Mouse (Mus musculus) megakaryocyte, embryonic 14.5 days (primary cell): ENCODE results near the gene Crtam. TPM values are rescaled to one million over a fixed set of nuclear protein-coding genes. Genes with fewer than 3 reads are reported as not detected.

Experiments used
- H3K27me3 ChIP-seq: replicated peaks from 2 replicates; pipeline ENCODE3; 2012; ENCODE audit warnings: inconsistent platforms
- H3K36me3 ChIP-seq: replicated peaks from 2 replicates; pipeline ENCODE3; 2012; ENCODE audit warnings: low read length, inconsistent platforms, mixed read lengths
- H3K4me1 ChIP-seq: 2 replicates; pipeline ENCODE4 v1.6.1; 2012; ENCODE audit warnings: inconsistent platforms
- H3K4me3 ChIP-seq: replicated peaks from 2 replicates; pipeline ENCODE3; 2012; ENCODE audit warnings: moderate library complexity, mild to moderate bottlenecking, inconsistent platforms
- H3K9me3 ChIP-seq: 2 replicates; pipeline ENCODE4 v1.6.1; 2012; ENCODE audit warnings: inconsistent platforms
- FLI1 ChIP-seq: IDR thresholded peaks from 2 replicates; pipeline ENCODE4 v1.6.1; 2012; ENCODE audit warnings: low read length, inconsistent platforms, mixed read lengths
- GATA1 ChIP-seq: IDR thresholded peaks from 3 replicates; pipeline ENCODE4 v1.6.1; 2012; ENCODE audit warnings: mixed read lengths, low read length, inconsistent platforms, borderline replicate concordance
- polyA plus RNA-seq: library from polyadenylated mRNA; stranded (reverse); fragments of >175 nt; gene quantifications from 2 replicates; pipeline ENCODE4 v1.2.3, GENCODE M21; 2012; ENCODE audit warnings: low replicate concordance; ENCODE audit not compliant: insufficient read depth

Crtam gene
- polyA plus RNA-seq, 1 experiment: 0.40 TPM

- H3K36me3 ChIP-seq: peaks cover 86% of the 10 kb centered on the region
- no peaks in the 10 kb centered on the region for H3K9me3 ChIP-seq
- no peaks in the 10 kb centered on the region for H3K27me3 ChIP-seq
- TF ChIP-seq FLI1 (no peak), GATA1 (no peak)
- peaks cover 30% of the 10 kb centered on the region for H3K4me1 ChIP-seq
- H3K4me3 ChIP-seq: no peak overlapping the region
Measured at GRCm38 (mm10) chr9:41011512-41012436, 7.3 kb upstream of the Crtam start.

- Histone ChIP-seq H3K27me3 (no peaks in the 10 kb centered on the region), H3K4me3 (no peak overlapping the region), H3K9me3 (no peaks in the 10 kb centered on the region), H3K4me1 (peaks cover 31% of the 10 kb centered on the region), H3K36me3 (peaks cover 47% of the 10 kb centered on the region)
- TF ChIP-seq GATA1: no peak
- no peak for TF ChIP-seq FLI1
Measured at GRCm38 (mm10) chr9:41007785-41008184, 3.4 kb upstream of the Crtam start.

GRCm38 (mm10) chr9:40997116-40997779 lies 7.2 kb downstream of the Crtam start:
- Histone ChIP-seq H3K4me3 (no peak overlapping the region), H3K9me3 (no peaks in the 10 kb centered on the region), H3K4me1 (peaks cover 21% of the 10 kb centered on the region), H3K36me3 (no peaks in the 10 kb centered on the region), H3K27me3 (no peaks in the 10 kb centered on the region)
- TF ChIP-seq FLI1 (no peak), GATA1 (no peak)

- Histone ChIP-seq H3K36me3 (no peaks in the 10 kb centered on the region), H3K9me3 (no peaks in the 10 kb centered on the region), H3K27me3 (no peaks in the 10 kb centered on the region), H3K4me1 (peaks cover 21% of the 10 kb centered on the region), H3K4me3 (no peak overlapping the region)
- no peak for TF ChIP-seq GATA1
- no peak for TF ChIP-seq FLI1
Measured at GRCm38 (mm10) chr9:40994075-40994474, 10.4 kb downstream of the Crtam start.

- Histone ChIP-seq H3K9me3 (no peaks in the 10 kb centered on the region), H3K27me3 (peaks cover 9% of the 10 kb centered on the region), H3K4me3 (no peak overlapping the region), H3K36me3 (peaks cover 5% of the 10 kb centered on the region), H3K4me1 (peaks cover 17% of the 10 kb centered on the region)
- TF ChIP-seq FLI1: no peak
- TF ChIP-seq GATA1: no peak
Measured at GRCm38 (mm10) chr9:40991511-40991910, 12.9 kb downstream of the Crtam start.

GRCm38 (mm10) chr9:40989940-40990588 lies 14.4 kb downstream of the Crtam start:
- Histone ChIP-seq H3K36me3 (peaks cover 5% of the 10 kb centered on the region), H3K27me3 (peaks cover 9% of the 10 kb centered on the region), H3K4me3 (no peak overlapping the region), H3K4me1 (peaks cover 9% of the 10 kb centered on the region), H3K9me3 (no peaks in the 10 kb centered on the region)
- TF ChIP-seq FLI1: no peak

GRCm38 (mm10) chr9:40984313-40984712 lies 20.1 kb downstream of the Crtam start:
- Histone ChIP-seq H3K4me3 (no peak overlapping the region), H3K4me1 (no peaks in the 10 kb centered on the region), H3K36me3 (peaks cover 5% of the 10 kb centered on the region), H3K9me3 (no peaks in the 10 kb centered on the region), H3K27me3 (peaks cover 18% of the 10 kb centered on the region)
- TF ChIP-seq FLI1 (no peak), GATA1 (no peak)

GRCm38 (mm10) chr9:40983758-40984157 lies 20.7 kb downstream of the Crtam start:
- Histone ChIP-seq H3K27me3 (peaks cover 18% of the 10 kb centered on the region), H3K4me3 (no peak overlapping the region), H3K4me1 (no peaks in the 10 kb centered on the region), H3K9me3 (no peaks in the 10 kb centered on the region), H3K36me3 (peaks cover 5% of the 10 kb centered on the region)
- no peak for TF ChIP-seq FLI1
- no peak for TF ChIP-seq GATA1

- H3K27me3 ChIP-seq: peaks cover 16% of the 10 kb centered on the region
- peaks cover 9% of the 10 kb centered on the region for H3K36me3 ChIP-seq
- H3K4me3 ChIP-seq: no peak overlapping the region
- 0 out of 2 replicates have a peak, but pooled peaks cover 3% of the 10 kb centered on the region for H3K9me3 ChIP-seq
- H3K4me1 ChIP-seq: no peaks in the 10 kb centered on the region
- TF ChIP-seq GATA1 (no peak), FLI1 (no peak)
Measured at GRCm38 (mm10) chr9:40982480-40982879, 21.9 kb downstream of the Crtam start.
